8 mouse cellular contexts compared by ENCODE assay signal in the genomic region with DNA sequence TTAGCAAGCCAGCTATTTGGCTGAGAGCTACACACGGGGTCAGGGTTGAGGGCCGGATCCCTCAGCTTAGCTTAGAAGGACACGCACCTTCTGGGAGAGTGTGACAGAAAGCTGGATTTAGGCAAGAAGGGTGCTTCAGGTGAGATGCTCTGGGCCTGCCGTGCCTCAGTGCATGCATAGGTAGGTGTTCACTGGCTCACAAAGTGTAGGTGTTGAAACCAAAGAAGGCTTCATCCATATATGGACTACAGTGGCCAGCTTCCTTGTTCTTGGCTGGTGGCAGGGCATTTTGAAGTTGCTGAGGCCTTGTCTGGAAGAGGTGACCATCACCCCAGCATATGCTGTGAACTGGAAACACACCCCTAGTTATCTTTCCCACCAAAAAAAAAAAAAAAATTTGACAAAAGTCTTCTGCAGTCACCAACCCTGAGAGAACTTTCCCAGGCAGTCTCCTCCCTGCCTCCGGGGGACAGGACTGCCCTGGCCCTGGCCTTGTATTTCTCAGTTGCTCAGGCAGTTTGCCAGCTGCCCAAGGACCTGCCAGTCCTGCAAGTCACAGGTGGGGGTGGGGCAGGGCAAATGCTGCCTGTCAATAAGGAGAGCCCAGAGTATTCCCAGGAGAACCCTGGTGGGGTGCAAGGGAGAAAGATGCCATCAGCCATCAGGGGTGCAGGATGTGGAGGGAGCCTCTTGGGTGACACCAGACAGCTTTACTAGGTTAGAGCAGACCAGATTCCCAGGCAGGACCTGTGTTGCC. TPM values are rescaled to one million over a fixed set of nuclear protein-coding genes. Genes with fewer than 3 reads are reported as not detected.
A peak's percentile ranks its signal among the peaks of the same experiment; 100 is the strongest.
DNase-seq lines count a peak whose midpoint lies in the region; ATAC-seq and TF ChIP-seq lines count a peak whose summit lies in the region.

No protein-coding gene starts in this region.

- TF ChIP-seq CTCF in cortical plate, adult 2 months (IDR thresholded peaks at IDR 0.05; ENCODE audit: extremely low read depth, insufficient read depth, low read length): no peak
- TF ChIP-seq CTCF in lung, postnatal 0 days (IDR thresholded peaks at IDR 0.05): no peak

- no peak for TF ChIP-seq POLR2A in cortical plate, adult 2 months (IDR thresholded peaks at IDR 0.05; ENCODE audit: extremely low read depth, insufficient read depth, low read length)

- H3K36me3 ChIP-seq in heart, embryonic 10.5 days: peaks cover 32% of the 10 kb centered on the region
- H3K36me3 ChIP-seq in lung, postnatal 0 days (ENCODE audit: insufficient read depth, low read length): peaks cover 24% of the 10 kb centered on the region
- H3K36me3 ChIP-seq in stomach, embryonic 14.5 days (ENCODE audit: control insufficient read depth, insufficient read depth, low read length): peaks cover 24% of the 10 kb centered on the region

- peak; percentile 79 for DNase-seq in urinary bladder, postnatal 14 days (ENCODE audit: low spot score)
- no peak for DNase-seq in urinary bladder, adult 2 months (ENCODE audit: low spot score)
- no peak for DNase-seq in heart, embryonic 10.5 days (ENCODE audit: low spot score)
- DNase-seq in kidney, adult 9 months: peak; percentile 84
- peak; percentile 80 for DNase-seq in lung, postnatal 0 days (ENCODE audit: low spot score)

- peaks cover 7% of the 10 kb centered on the region for H3K27me3 ChIP-seq in heart, embryonic 10.5 days (ENCODE audit: insufficient read depth, poor library complexity, severe bottlenecking)
- H3K27me3 ChIP-seq in lung, postnatal 0 days (replicated peaks; ENCODE audit: insufficient read depth, low read length): no peaks in the 10 kb centered on the region
- H3K27me3 ChIP-seq in stomach, embryonic 14.5 days (ENCODE audit: control insufficient read depth, insufficient read depth, low read length): no peaks in the 10 kb centered on the region

- no peak for ATAC-seq in lung, postnatal 0 days
- ATAC-seq in stomach, embryonic 14.5 days (ENCODE audit: insufficient number of reproducible peaks, insufficient read depth, low FRiP score, low read depth): no peak
- no peak for ATAC-seq in inflammation-experienced regulatory T-cells, adult 6 months

- peaks cover 6% of the 10 kb centered on the region; the same call in 1 of the 2 replicates for H3K4me1 ChIP-seq in cortical plate, adult 2 months (ENCODE audit: control insufficient read depth, insufficient read depth, low read length)
- H3K4me1 ChIP-seq in heart, embryonic 10.5 days: peaks cover 56% of the 10 kb centered on the region
- H3K4me1 ChIP-seq in lung, postnatal 0 days (ENCODE audit: insufficient read depth, low read depth, low read length): peaks cover 34% of the 10 kb centered on the region
- H3K4me1 ChIP-seq in stomach, embryonic 14.5 days (ENCODE audit: control insufficient read depth, insufficient read depth, low read length): peaks cover 43% of the 10 kb centered on the region

- H3K4me3 ChIP-seq in cortical plate, adult 2 months (ENCODE audit: insufficient read depth, low read length): no peak overlapping the region
- peak overlapping the region; percentile 84 for H3K4me3 ChIP-seq in heart, embryonic 10.5 days
- H3K4me3 ChIP-seq in lung, postnatal 0 days (ENCODE audit: low read depth, low read length): peak overlapping the region; percentile 100; the same call in 1 of the 2 replicates
- H3K4me3 ChIP-seq in stomach, embryonic 14.5 days (ENCODE audit: low read depth, low read length): peak overlapping the region; percentile 100; the same call in 1 of the 2 replicates

- WGBS in heart, embryonic 10.5 days: 57% methylated on average over 5 of the region's 5 CpGs
- WGBS in lung, postnatal 0 days: 26% methylated on average over 5 of the region's 5 CpGs
- WGBS in stomach, embryonic 14.5 days: 62% methylated on average over 5 of the region's 5 CpGs

- H3K9ac ChIP-seq in lung, postnatal 0 days (replicated peaks; ENCODE audit: low read depth): peak overlapping the region; percentile 80; the same call in 1 of the 2 replicates
- peak overlapping the region; percentile 1; the same call in 1 of the 2 replicates for H3K9ac ChIP-seq in stomach, embryonic 14.5 days (replicated peaks; ENCODE audit: low read depth, low read length)

- H3K9me3 ChIP-seq in heart, embryonic 10.5 days: no peaks in the 10 kb centered on the region
- H3K9me3 ChIP-seq in lung, postnatal 0 days (ENCODE audit: low read length): no peaks in the 10 kb centered on the region
- no peaks in the 10 kb centered on the region for H3K9me3 ChIP-seq in stomach, embryonic 14.5 days (ENCODE audit: control insufficient read depth, low read depth, low read length)

- H3K4me2 ChIP-seq in lung, postnatal 0 days (replicated peaks; ENCODE audit: low read depth, low read length): peak overlapping the region; percentile 80
- peak overlapping the region; percentile 66 for H3K4me2 ChIP-seq in stomach, embryonic 14.5 days (replicated peaks; ENCODE audit: low read depth, low read length)

- H3K27ac ChIP-seq in cortical plate, adult 2 months (ENCODE audit: insufficient read depth, low read length): peak overlapping the region; percentile 18; the same call in 1 of the 2 replicates
- peak overlapping the region; percentile 99 for H3K27ac ChIP-seq in heart, embryonic 10.5 days
- H3K27ac ChIP-seq in lung, postnatal 0 days (ENCODE audit: low read length): peak overlapping the region; percentile 100
- H3K27ac ChIP-seq in stomach, embryonic 14.5 days (ENCODE audit: low read length): peak overlapping the region; percentile 100

- TF ChIP-seq EP300 in lung, postnatal 0 days (IDR thresholded peaks at IDR 0.05): no peak

RNA-seq across cellular contexts. Expression of gene Actb, which starts 1.4 kb away (rescaled TPM):
- polyA plus RNA-seq in urinary bladder, adult 2 months (2012; rRNA removed): 5,740 and 7,458 TPM in 2 replicates
- 2,590 and 2,602 TPM in 2 replicates for polyA plus RNA-seq in cortical plate, adult 2 months (2012; rRNA removed)
- polyA plus RNA-seq in heart, embryonic 10.5 days (2016; fragmentation: Nextera tagmentation; extraction: Ambion mirVana): 6,505 and 8,921 TPM in 2 replicates
- 18,716 and 19,008 TPM in 2 replicates for polyA plus RNA-seq in lung, postnatal 0 days (2015; fragmentation: Nextera tagmentation; extraction: Ambion mirVana)
- 17,142 and 17,567 TPM in 2 replicates for polyA plus RNA-seq in stomach, embryonic 14.5 days (2014; fragmentation: Nextera tagmentation; extraction: Ambion mirVana)
- over 10,000 TPM; 20,020 to 68,742 (median 52,499) TPM for polyA plus RNA-seq in inflammation-experienced regulatory T-cells, adult 6 months (2017; shearing (Covaris generic))

RNA-seq across cellular contexts. Expression of gene Fbxl18, which starts 12.8 kb away (rescaled TPM):
- 7.0 and 8.4 TPM in 2 replicates for polyA plus RNA-seq in urinary bladder, adult 2 months (2012; rRNA removed)
- polyA plus RNA-seq in cortical plate, adult 2 months (2012; rRNA removed): 22.4 and 22.7 TPM in 2 replicates
- 13.4 and 14.6 TPM in 2 replicates for polyA plus RNA-seq in heart, embryonic 10.5 days (2016; fragmentation: Nextera tagmentation; extraction: Ambion mirVana)
- 6.3 and 7.9 TPM in 2 replicates for polyA plus RNA-seq in lung, postnatal 0 days (2015; fragmentation: Nextera tagmentation; extraction: Ambion mirVana)
- 9.1 and 10.5 TPM in 2 replicates for polyA plus RNA-seq in stomach, embryonic 14.5 days (2014; fragmentation: Nextera tagmentation; extraction: Ambion mirVana)
- polyA plus RNA-seq in inflammation-experienced regulatory T-cells, adult 6 months (2017; shearing (Covaris generic)): 1 to 10 TPM; 4.6 to 5.8 (median 5.5) TPM

RNA-seq across cellular contexts. Expression of gene Fscn1, which starts 52.2 kb away (rescaled TPM):
- polyA plus RNA-seq in urinary bladder, adult 2 months (2012; rRNA removed): 63.4 and 69.0 TPM in 2 replicates
- polyA plus RNA-seq in cortical plate, adult 2 months (2012; rRNA removed): 260 and 267 TPM in 2 replicates
- 254 and 329 TPM in 2 replicates for polyA plus RNA-seq in heart, embryonic 10.5 days (2016; fragmentation: Nextera tagmentation; extraction: Ambion mirVana)
- polyA plus RNA-seq in lung, postnatal 0 days (2015; fragmentation: Nextera tagmentation; extraction: Ambion mirVana): 69.1 and 81.4 TPM in 2 replicates
- polyA plus RNA-seq in stomach, embryonic 14.5 days (2014; fragmentation: Nextera tagmentation; extraction: Ambion mirVana): 232 and 251 TPM in 2 replicates
- 1 to 10 TPM in 1 of 3 experiments, not detected in 2; 1.2 TPM for polyA plus RNA-seq in inflammation-experienced regulatory T-cells, adult 6 months (2017; shearing (Covaris generic))

Comparison
In these comparisons a context has a peak if more than half of its experiments do, and no peak if none do; other contexts are left out.
1. DNase-seq: peak in urinary bladder, postnatal 14 days (single experiment), kidney, adult 9 months (single experiment) and lung, postnatal 0 days (single experiment); none in urinary bladder, adult 2 months (single experiment) and heart, embryonic 10.5 days (single experiment).
2. H3K27ac ChIP-seq: peak in every context shown above with its lines; median percentile 100 in lung, postnatal 0 days; 100 in stomach, embryonic 14.5 days; 99 in heart, embryonic 10.5 days; 18 in cortical plate, adult 2 months.
3. RNA of gene Fscn1, which starts 52.2 kb away (polyA plus RNA-seq): 254 to 329 TPM in heart, embryonic 10.5 days, 260 to 267 TPM in cortical plate, adult 2 months, 232 to 251 TPM in stomach, embryonic 14.5 days, 69.1 to 81.4 TPM in lung, postnatal 0 days and 63.4 to 69.0 TPM in urinary bladder, adult 2 months; 1.2 TPM in inflammation-experienced regulatory T-cells, adult 6 months; every median in the first group is over 10 times any median in the second.